Mouse (Mus musculus) neural tube, embryonic 12.5 days (tissue): Measurements from ENCODE around the gene Ttc24. TPM values are rescaled to one million over a fixed set of nuclear protein-coding genes. Genes with fewer than 3 reads are reported as not detected.

Experiments
- ATAC-seq: fragments of 200-750 bp; cut with Nextera tagmentation; 2 replicates; pipeline ENCODE4 v1.8.0; 2017; ENCODE audit warnings: low read depth, mild to moderate bottlenecking, moderate TSS enrichment, moderate library complexity; ENCODE audit not compliant: low FRiP score
- H3K27ac ChIP-seq: fragments of 300-500 bp; sonication (generic); 2 replicates; pipeline ENCODE4 v1.5.1; 2016
- H3K27me3 ChIP-seq: fragments of 300-500 bp; sonication (generic); replicated peaks from 2 replicates; pipeline ENCODE4 v1.6.1; 2016; ENCODE audit warnings: mild to moderate bottlenecking
- H3K36me3 ChIP-seq: fragments of 300-500 bp; sonication (generic); 2 replicates; pipeline ENCODE4 v1.6.1; 2016; ENCODE audit warnings: mild to moderate bottlenecking
- H3K4me1 ChIP-seq: fragments of 300-500 bp; sonication (generic); 2 replicates; pipeline ENCODE4 v1.6.1; 2016
- H3K4me2 ChIP-seq: fragments of 300-500 bp; sonication (generic); replicated peaks from 2 replicates; pipeline ENCODE4 v1.6.1; 2016; ENCODE audit warnings: mild to moderate bottlenecking
- H3K4me3 ChIP-seq: fragments of 300-500 bp; sonication (generic); 2 replicates; pipeline ENCODE4 v1.5.1; 2016
- H3K9ac ChIP-seq: fragments of 300-500 bp; sonication (generic); 2 replicates; pipeline ENCODE4 v1.6.1; 2016; ENCODE audit warnings: mild to moderate bottlenecking
- H3K9me3 ChIP-seq: fragments of 300-500 bp; sonication (generic); 2 replicates; pipeline ENCODE4 v1.6.1; 2016; ENCODE audit warnings: mild to moderate bottlenecking
- WGBS: fragments of 180-500 bp; shearing (Covaris S2); methylation state at CpG from one replicate; pipeline ENCODE4 v1.1.7; 2016; 5-methylcytosine and 5-hydroxymethylcytosine counted together
- polyA plus RNA-seq: library from polyadenylated mRNA; unstranded; fragments of >200 nt; fragmentation: Nextera tagmentation; extraction: Ambion mirVana; gene quantifications from 2 replicates; pipeline ENCODE4 v1.2.1, GENCODE M21; 2016

The Ttc24 gene
- polyA plus RNA-seq, 1 experiment from 2014 or later = not detected

DNA sequence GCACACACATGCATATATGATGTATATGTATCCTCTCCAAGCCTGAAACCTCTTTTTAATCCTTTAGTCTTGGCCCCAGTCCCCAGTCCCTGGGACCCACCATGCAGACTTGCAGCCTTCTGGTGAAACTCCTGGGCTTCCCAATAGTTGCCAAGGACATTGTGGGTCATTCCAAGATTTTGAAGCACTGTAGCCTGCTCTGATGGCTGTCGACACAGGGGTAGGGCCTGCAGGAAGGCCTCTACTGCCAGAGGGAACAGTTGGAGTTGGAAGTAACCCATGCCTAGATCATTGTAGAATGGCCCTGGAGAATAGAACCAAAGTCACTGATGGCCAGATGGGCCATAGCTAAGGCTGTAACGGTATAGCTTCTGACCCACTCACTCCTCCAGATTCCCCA, 3.8 kb downstream of the Ttc24 start:
- Histone ChIP-seq H3K4me1 (no peaks in the 10 kb centered on the region), H3K36me3 (no peaks in the 10 kb centered on the region), H3K4me3 (no peak overlapping the region), H3K27me3 (no peaks in the 10 kb centered on the region; the same call in 1 of the 2 replicates), H3K4me2 (no peak overlapping the region), H3K9ac (no peak overlapping the region), H3K9me3 (no peaks in the 10 kb centered on the region), H3K27ac (no peak overlapping the region)
- 71% methylated on average over 2 of the region's 2 CpGs for WGBS
- ATAC-seq = no peak

DNA sequence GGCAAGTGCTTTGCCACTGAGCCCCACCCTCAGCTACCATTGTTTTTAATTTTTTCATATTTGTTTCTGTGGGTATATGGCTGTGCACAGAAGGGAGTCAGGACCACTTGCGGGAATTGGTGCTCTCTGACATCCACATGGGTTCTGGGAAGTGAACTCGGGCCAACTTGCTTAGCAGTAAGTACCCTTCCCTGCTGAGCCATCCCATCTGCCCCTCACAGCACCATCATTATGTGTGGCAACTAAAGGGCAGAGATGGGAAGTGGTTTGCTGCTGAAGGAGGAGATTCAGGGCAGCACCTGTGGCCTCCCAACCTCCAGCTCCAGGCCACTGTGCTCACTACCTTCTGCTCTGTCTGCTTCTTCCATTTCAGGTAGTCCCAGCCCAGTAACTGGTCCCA, 4.5 kb downstream of the Ttc24 start:
- WGBS = 64% methylated on average over 2 of the region's 2 CpGs
- Histone ChIP-seq H3K4me1 (no peaks in the 10 kb centered on the region), H3K4me3 (no peak overlapping the region), H3K9me3 (no peaks in the 10 kb centered on the region), H3K36me3 (no peaks in the 10 kb centered on the region), H3K9ac (no peak overlapping the region), H3K27me3 (no peaks in the 10 kb centered on the region; the same call in 1 of the 2 replicates), H3K4me2 (no peak overlapping the region), H3K27ac (no peak overlapping the region)
- no peak for ATAC-seq

DNA sequence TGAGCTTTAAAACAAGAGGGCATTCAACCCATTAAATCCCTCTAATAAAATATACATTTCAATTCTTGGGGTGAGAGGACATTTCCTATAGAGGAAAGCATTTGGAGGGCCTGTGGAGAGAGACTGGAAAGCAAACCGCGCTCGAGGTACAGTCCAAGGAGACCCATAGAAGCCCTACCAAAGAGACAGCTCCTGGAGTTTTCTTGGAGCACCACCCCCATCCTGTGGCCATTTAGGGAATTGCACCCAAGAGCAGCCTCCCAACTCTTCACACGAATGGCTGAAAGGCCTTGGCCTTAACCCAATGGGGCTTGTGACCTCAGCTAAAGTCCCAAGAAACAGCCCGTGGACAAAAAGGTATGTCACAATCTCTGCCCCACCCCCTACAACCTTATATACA, 6.3 kb downstream of the Ttc24 start:
- peak; percentile 68 for ATAC-seq
- no peak overlapping the region for H3K4me3 ChIP-seq
- H3K4me1 ChIP-seq = no peaks in the 10 kb centered on the region
- H3K27me3 ChIP-seq = no peaks in the 10 kb centered on the region; the same call in 1 of the 2 replicates
- no peak overlapping the region for H3K4me2 ChIP-seq
- no peaks in the 10 kb centered on the region for H3K36me3 ChIP-seq
- 4% methylated on average over 5 of the region's 5 CpGs for WGBS
- H3K9ac ChIP-seq = 0 out of 2 replicates have a peak overlapping the region, but pooled peaks have one; percentile 2
- H3K9me3 ChIP-seq = no peaks in the 10 kb centered on the region
- no peak overlapping the region for H3K27ac ChIP-seq

DNA sequence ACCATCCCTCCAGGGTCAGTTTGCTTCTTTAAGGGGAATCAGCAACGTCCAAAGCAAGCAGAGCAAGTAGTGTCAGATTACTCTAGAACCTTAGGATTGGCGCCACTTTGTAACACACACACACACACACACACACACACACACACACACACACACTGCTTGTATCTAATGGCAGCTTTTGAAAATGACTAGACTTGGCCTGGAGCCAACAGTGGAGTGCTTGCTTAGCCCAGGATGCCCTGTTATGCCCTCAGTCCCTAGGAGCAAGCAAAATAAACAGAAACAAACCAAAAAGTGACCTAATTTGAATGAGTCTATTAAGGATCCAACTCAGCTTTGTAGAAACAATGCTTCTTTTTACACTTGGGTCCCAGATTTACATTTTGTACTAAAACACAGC, 9.7 kb downstream of the Ttc24 start:
- no peak overlapping the region for H3K9ac ChIP-seq
- no peaks in the 10 kb centered on the region for H3K36me3 ChIP-seq
- H3K4me3 ChIP-seq = no peak overlapping the region
- H3K4me2 ChIP-seq = no peak overlapping the region
- H3K4me1 ChIP-seq = no peaks in the 10 kb centered on the region
- no peaks in the 10 kb centered on the region; the same call in 1 of the 2 replicates for H3K27me3 ChIP-seq
- no peaks in the 10 kb centered on the region for H3K9me3 ChIP-seq
- no peak overlapping the region for H3K27ac ChIP-seq
- ATAC-seq = no peak
- 58% methylated on average over 2 of the region's 2 CpGs for WGBS

DNA sequence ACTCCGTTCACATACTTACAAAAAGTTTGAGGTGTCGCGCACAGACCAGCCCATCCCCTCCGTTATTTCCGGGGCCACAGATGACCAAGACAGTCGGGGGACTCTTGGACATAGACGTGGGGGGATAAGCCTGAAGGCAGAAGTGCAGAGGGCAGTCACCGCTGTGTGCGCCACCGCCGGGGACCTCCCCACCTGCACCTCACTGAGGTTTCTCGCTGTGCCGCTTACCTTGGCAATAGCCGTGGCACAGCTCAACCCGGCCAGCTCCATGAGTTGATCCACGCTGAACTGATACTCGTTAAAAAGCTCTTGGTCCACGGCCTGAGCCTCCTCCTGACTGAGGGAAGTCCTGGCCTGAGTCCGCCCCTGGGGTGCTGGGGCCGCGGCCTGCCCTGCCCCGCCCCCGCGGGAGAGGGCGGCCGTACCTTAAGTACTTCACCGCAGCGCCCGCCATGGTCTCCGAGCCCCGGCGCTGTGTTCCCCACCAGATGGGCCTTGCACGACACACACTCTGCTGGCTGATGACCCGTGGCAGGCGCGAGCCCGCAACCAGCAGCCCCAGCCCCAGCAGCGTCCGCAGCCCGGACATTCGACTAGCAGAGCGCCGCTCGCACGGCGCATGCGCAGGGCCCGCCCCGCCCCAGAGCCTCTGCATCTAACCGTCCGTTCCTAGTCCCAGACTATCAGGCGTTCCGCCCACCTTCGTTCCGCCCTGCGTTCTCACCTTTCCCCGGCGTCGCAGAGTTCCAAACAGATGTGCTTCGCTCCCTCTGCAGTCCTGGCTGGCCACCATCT, 20.0 kb downstream of the Ttc24 start, which contains the start of gene Naxe:
Gene Naxe, minus strand, starts transcription at position 594 of the 795 bp plus-strand sequence.
- Histone ChIP-seq H3K4me3 (peak within 1 kb of the TSS; percentile 95), H3K4me1 (peaks cover 12% of the 10 kb centered on the region), H3K9me3 (no peaks in the 10 kb centered on the region), H3K27me3 (no peaks in the 10 kb centered on the region), H3K36me3 (peaks cover 34% of the 10 kb centered on the region), H3K4me2 (peak within 1 kb of the TSS; percentile 93), H3K27ac (peak within 1 kb of the TSS; percentile 37; the same call in 1 of the 2 replicates), H3K9ac (peak within 1 kb of the TSS; percentile 92)
- WGBS = under 1% methylated on average over 60 of the region's 60 CpGs
- peak; percentile 90 for ATAC-seq

DNA sequence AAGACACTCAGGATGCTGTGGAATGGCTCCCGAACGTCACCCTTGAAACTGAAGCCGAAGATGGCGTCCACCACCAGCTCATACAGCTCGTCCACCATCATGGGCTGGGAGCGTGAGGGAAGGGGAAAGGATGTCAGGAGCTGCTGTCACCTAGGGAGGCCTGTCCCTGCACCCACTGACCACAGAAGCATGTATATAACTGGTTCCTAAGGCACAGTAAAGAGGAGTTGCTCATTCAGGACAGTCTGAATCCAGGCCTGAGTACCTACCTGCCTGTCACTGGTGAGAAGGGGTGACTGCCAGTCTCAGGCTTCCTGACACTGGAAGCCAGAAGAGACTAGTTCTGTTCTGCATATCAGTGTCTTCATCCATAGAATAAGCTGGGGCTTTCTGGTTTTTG, 21.1 kb downstream of the Ttc24 start:
- H3K27ac ChIP-seq = no peak overlapping the region
- no peak for ATAC-seq
- H3K27me3 ChIP-seq = no peaks in the 10 kb centered on the region
- peaks cover 12% of the 10 kb centered on the region for H3K4me1 ChIP-seq
- H3K9ac ChIP-seq = peak overlapping the region; percentile 92
- H3K9me3 ChIP-seq = no peaks in the 10 kb centered on the region
- peak overlapping the region; percentile 95; the same call in 1 of the 2 replicates for H3K4me3 ChIP-seq
- peak overlapping the region; percentile 93 for H3K4me2 ChIP-seq
- 84% methylated on average over 6 of the region's 6 CpGs for WGBS
- H3K36me3 ChIP-seq = peaks cover 43% of the 10 kb centered on the region

DNA sequence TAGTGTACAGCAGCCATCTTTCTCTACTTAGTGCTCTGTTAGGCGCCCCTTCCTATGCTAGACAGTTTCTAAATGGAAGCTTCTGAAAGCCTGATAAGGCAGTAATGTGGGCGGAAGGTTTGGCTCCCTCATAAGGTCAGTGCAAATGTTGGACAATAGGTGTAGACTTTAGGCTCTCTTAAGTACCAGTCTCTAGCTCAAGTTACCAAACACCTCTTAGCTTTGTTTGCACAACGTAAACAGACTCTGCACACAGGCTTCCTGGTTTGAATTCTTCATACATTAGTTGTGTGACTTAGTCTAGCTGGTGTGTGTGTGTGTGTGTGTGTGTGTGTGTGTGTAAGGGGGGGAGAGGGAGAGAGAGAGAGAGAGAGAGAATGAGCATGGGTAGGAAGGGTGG, 28.6 kb downstream of the Ttc24 start:
- no peak for ATAC-seq
- WGBS = 91% methylated on average over 3 of the region's 3 CpGs

DNA sequence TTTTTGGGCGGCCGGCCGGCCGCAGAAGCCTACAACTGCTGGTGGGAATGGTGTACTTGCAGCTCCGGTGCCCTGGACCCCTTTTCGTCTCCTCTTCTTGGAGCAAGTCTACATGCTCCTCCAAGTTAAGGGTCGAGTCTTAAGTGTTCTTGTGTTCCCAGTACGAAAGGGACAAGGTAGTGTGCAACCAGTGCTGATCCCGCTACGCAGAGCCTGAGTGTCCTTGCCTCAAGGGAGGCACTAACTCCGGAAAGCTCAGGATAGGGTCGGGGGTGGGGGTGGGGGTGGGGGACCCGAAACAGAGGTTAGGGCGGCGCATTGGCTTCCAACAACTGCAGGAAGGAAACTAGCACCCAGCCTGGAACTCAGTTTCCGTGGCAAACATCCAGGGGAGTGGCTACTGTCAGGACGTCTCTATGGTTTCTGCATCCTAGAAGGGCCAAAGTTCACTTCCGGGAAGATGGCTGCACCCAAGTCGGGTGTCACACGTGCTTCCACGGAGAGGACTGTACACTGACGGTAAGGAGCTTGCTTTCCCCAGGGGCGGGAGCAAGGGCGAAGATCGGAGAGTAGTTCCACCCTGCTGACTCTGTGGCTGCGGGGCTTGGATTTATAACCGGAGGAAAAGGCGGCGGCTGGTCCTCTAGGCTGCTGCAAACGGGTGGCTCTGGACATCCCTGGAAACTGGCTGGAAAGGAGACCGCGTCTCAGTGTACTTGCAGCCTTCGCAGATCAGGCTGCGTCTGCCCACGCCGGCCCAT, 35.3 kb downstream of the Ttc24 start, which contains the start of gene Gpatch4:
Gene Gpatch4, plus strand, starts transcription at position 448 of the 761 bp plus-strand sequence.
- peak within 1 kb of the TSS; percentile 51 for H3K9ac ChIP-seq
- H3K4me1 ChIP-seq = peaks cover 10% of the 10 kb centered on the region
- H3K27me3 ChIP-seq = peaks cover 9% of the 10 kb centered on the region; the same call in 1 of the 2 replicates
- H3K4me3 ChIP-seq = peak within 1 kb of the TSS; percentile 69
- peak; percentile 83 for ATAC-seq
- H3K4me2 ChIP-seq = peak within 1 kb of the TSS; percentile 65
- 12% methylated on average over 36 of the region's 36 CpGs for WGBS
- no peaks in the 10 kb centered on the region for H3K36me3 ChIP-seq
- no peak within 1 kb of the TSS for H3K27ac ChIP-seq
- no peaks in the 10 kb centered on the region for H3K9me3 ChIP-seq

More for the DNA sequence above, 28.6 kb downstream of the Ttc24 start:
- Histone ChIP-seq H3K4me2 (no peak overlapping the region), H3K27me3 (no peaks in the 10 kb centered on the region), H3K27ac (no peak overlapping the region), H3K9me3 (no peaks in the 10 kb centered on the region), H3K9ac (no peak overlapping the region), H3K4me3 (no peak overlapping the region), H3K4me1 (no peaks in the 10 kb centered on the region), H3K36me3 (peaks cover 37% of the 10 kb centered on the region)

DNA sequence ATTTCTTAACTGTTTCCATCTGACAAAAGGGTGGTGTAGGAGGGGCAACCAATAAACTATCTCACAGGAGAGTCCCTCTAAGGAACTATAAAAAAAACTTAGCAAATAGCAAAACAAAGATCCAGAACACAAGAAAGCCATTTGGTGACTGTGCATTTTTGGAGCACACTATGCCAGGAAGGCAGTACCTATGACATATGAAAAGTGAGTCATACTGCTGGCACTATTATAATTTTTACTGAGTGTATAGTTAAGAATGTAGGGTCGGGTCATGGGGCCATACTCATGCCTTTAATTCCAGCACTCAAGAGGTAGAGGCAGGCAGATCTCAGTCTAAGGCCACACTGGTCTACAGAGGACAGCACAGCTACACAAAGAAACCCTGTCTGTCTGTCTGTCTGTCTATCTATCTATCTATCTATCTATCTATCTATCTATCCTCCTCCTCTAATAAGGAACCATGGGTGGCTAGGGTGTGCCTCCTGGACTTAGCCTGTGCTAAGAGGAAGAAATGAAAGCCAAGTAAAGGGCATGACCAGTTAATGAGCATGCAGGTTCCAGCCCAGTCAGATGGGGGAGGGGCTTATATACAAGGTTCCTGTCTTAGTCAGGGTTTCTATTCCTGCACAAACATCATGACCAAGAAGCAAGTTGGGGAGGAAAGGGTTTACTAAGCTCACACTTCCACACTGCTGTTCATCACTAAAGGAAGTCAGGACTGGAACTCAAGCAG, 42.4 kb downstream of the Ttc24 start:
- peaks cover 13% of the 10 kb centered on the region; the same call in 1 of the 2 replicates for H3K27me3 ChIP-seq
- H3K27ac ChIP-seq = no peak overlapping the region
- no peak for ATAC-seq
- no peak overlapping the region for H3K9ac ChIP-seq
- no peaks in the 10 kb centered on the region for H3K9me3 ChIP-seq
- H3K4me1 ChIP-seq = no peaks in the 10 kb centered on the region
- 66% methylated on average over 1 of the region's 1 CpGs for WGBS
- H3K4me2 ChIP-seq = no peak overlapping the region
- no peak overlapping the region for H3K4me3 ChIP-seq
- no peaks in the 10 kb centered on the region for H3K36me3 ChIP-seq

DNA sequence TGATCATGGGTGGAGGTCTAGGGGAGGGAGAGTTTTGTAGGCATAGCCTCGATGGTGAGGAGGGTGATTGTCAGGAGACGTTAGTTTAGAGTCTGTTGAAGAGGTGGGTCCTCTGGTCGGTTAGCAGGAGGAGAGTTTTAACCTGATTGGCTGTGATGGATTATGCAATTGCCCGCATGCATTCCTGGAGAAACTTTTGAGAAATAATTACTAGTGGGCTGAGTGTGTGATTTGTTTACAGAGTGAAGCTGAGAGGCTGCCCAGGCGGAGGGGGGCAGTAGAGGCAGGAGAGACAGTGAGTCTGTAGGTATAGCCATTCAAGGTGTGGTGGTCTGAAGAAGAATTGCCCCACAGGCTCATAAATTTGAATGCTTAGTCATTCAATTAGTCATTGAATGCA, 44.6 kb downstream of the Ttc24 start:
- Histone ChIP-seq H3K9me3 (no peaks in the 10 kb centered on the region), H3K4me3 (no peak overlapping the region), H3K36me3 (no peaks in the 10 kb centered on the region), H3K4me2 (no peak overlapping the region), H3K9ac (no peak overlapping the region), H3K27me3 (peaks cover 16% of the 10 kb centered on the region), H3K27ac (no peak overlapping the region), H3K4me1 (no peaks in the 10 kb centered on the region)
- no peak for ATAC-seq
- 80% methylated on average over 5 of the region's 5 CpGs for WGBS

DNA sequence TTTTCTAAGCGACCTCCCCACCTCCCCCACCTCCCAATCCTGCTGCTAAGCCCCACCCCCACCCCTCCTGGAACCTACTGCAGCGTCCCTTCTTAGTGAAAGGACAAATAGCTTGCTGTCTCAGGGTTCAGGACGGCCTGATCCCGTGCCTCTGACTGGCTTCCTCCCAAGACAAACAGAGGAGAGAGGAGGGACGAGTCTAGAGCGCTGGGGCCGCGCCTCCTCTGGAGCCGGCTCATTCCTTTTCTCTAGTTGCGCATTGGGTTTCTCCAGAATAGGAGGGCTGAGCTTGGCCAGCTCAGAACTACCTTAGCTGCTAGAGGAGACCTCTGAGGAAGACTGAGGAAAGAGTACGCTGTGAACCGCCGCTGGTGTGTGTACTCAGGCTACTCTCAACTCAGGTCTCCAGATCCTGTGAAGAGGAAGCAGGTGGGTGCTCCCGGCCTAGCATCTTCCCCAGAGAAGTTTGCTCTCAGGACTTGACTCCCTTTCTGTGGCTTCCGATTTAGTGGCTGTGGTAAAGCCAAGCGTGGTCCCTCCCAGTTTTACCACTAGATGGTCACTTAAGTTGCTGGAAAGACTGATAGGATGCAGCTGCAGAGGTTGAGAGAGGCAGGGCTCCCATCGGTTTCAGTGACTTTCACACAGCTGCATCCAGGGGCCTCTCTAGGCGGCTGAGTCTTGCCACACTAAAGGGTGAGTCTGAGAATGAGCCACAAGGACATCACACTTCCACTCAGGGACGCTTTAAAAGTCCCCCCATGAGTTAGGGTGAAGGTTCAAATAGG, 47.3 kb downstream of the Ttc24 start:
- Histone ChIP-seq H3K4me2 (0 out of 2 replicates have a peak overlapping the region, but pooled peaks have one; percentile 3), H3K27ac (no peak overlapping the region), H3K27me3 (peaks cover 29% of the 10 kb centered on the region), H3K36me3 (no peaks in the 10 kb centered on the region), H3K9ac (no peak overlapping the region), H3K4me1 (no peaks in the 10 kb centered on the region), H3K4me3 (no peak overlapping the region), H3K9me3 (no peaks in the 10 kb centered on the region; the same call in 1 of the 2 replicates)
- no peak for ATAC-seq
- WGBS = 20% methylated on average over 19 of the region's 19 CpGs
